Mouse (Mus musculus) testis, adult 2 months (tissue): ENCODE data around the gene Eef1g.

Experiments used
- CTCF ChIP-seq: fragments of 200-500 bp; IDR thresholded peaks from 2 replicates; pipeline ENCODE4 v1.5.1; 2012; ENCODE audit warnings: low read depth, mild to moderate bottlenecking, inconsistent platforms, low read length, moderate library complexity; ENCODE audit not compliant: control insufficient read depth, insufficient read depth, insufficient replicate concordance
- POLR2A ChIP-seq: fragments of 200-500 bp; IDR thresholded peaks from 2 replicates; pipeline ENCODE4 v1.6.1; 2012; ENCODE audit warnings: low read depth, mild to moderate bottlenecking, inconsistent platforms, low read length, moderate library complexity; ENCODE audit not compliant: control insufficient read depth

- TF ChIP-seq CTCF (no peak), POLR2A (no peak)
Measured at GRCm38 (mm10) chr19:8930771-8931170, 36.1 kb upstream of the Eef1g start.
